Mouse (Mus musculus) ES-E14 (cell line): ENCODE data around the gene Cnot11. TPM values are rescaled to one million over a fixed set of nuclear protein-coding genes. Genes with fewer than 3 reads are reported as not detected.
A peak's percentile ranks its signal among the peaks of the same experiment; 100 is the strongest.

Source experiments
- DNase-seq: peaks from one replicate; pipeline ENCODE4 v3.0.0-alpha.2; 2013; ENCODE audit warnings: low read depth, low spot score
- H3K27ac ChIP-seq: 2 replicates; pipeline ENCODE4 v1.5.1; 2012; ENCODE audit warnings: low read depth, mild to moderate bottlenecking, low read length, moderate library complexity, mixed read lengths; ENCODE audit not compliant: poor library complexity, insufficient read depth, severe bottlenecking
- H3K36me3 ChIP-seq: 2 replicates; pipeline ENCODE4 v1.6.1; 2012; ENCODE audit warnings: mild to moderate bottlenecking, low read length, moderate library complexity, mixed read lengths; ENCODE audit not compliant: control insufficient read depth, poor library complexity, insufficient read depth, severe bottlenecking
- H3K4me1 ChIP-seq, 2 experiments: fragments of 150-350 bp in 1 of 2; sonication (generic) in 1 of 2; 2 replicates each; pipeline ENCODE4 v1.6.1; 2012; ENCODE audit warnings: low read length in 2 of 2, mild to moderate bottlenecking in 1 of 2, mixed read lengths in 1 of 2; ENCODE audit not compliant: control insufficient read depth in 2 of 2, insufficient read depth in 2 of 2, poor library complexity in 1 of 2
- H3K4me3 ChIP-seq, 2 experiments: fragments of 150-350 bp in 1 of 2; sonication (generic) in 1 of 2; 2 replicates each; pipeline ENCODE4 v1.5.1; 2012; ENCODE audit warnings: low read length in 2 of 2, low read depth in 1 of 2, mild to moderate bottlenecking in 1 of 2, mixed read lengths in 1 of 2; ENCODE audit not compliant: insufficient read depth in 1 of 2, poor library complexity in 1 of 2, severe bottlenecking in 1 of 2
- H3K9ac ChIP-seq: 2 replicates; pipeline ENCODE4 v1.6.1; 2012; ENCODE audit warnings: low read depth, mild to moderate bottlenecking, low read length, mixed read lengths; ENCODE audit not compliant: poor library complexity, insufficient read depth, severe bottlenecking
- H3K9me3 ChIP-seq: fragments of 150-350 bp; sonication (generic); 2 replicates; pipeline ENCODE4 v1.6.1; 2012; ENCODE audit warnings: low read depth, mild to moderate bottlenecking, low read length; ENCODE audit not compliant: control insufficient read depth, insufficient read depth
- CHD2 ChIP-seq: IDR thresholded peaks from 2 replicates; pipeline ENCODE4 v1.6.1; 2014; ENCODE audit warnings: mild to moderate bottlenecking, low read depth, low read length, inconsistent platforms
- HCFC1 ChIP-seq: IDR thresholded peaks from 2 replicates; pipeline ENCODE4 v1.6.1; 2012; ENCODE audit warnings: low read length, inconsistent platforms, borderline replicate concordance; ENCODE audit not compliant: insufficient read depth
- MAFK ChIP-seq: IDR thresholded peaks from 2 replicates; pipeline ENCODE4 v1.6.1; 2014; ENCODE audit warnings: mild to moderate bottlenecking, low read depth, low read length, inconsistent platforms; ENCODE audit not compliant: insufficient read depth
- ZC3H11A ChIP-seq: IDR thresholded peaks from 2 replicates; pipeline ENCODE4 v1.6.1; 2012; ENCODE audit warnings: low read depth, mild to moderate bottlenecking, inconsistent platforms, low read length, borderline replicate concordance
- ZNF384 ChIP-seq: IDR thresholded peaks from 2 replicates; pipeline ENCODE4 v1.6.1; 2012; ENCODE audit warnings: low read depth, low read length, inconsistent platforms
- in situ Hi-C, 2 experiments: fragments of 600-800 bp; cut with MboI; formaldehyde crosslinking; loops; one replicate each; pipeline ENCODE4 v1.15.1; 2025; ENCODE audit warnings: low sequenced_read_pairs in 2 of 2, inconsistent platforms in 1 of 2; ENCODE audit not compliant: unreplicated experiment in 2 of 2
- total RNA-seq: library from RNA; depleted of rRNA; stranded (reverse); fragments of 300-350 nt; gene quantifications from 2 replicates; pipeline ENCODE4 v1.2.3, GENCODE M21; 2012

Gene Cnot11
- total RNA-seq, 1 experiment, result 21.7 TPM

DNA sequence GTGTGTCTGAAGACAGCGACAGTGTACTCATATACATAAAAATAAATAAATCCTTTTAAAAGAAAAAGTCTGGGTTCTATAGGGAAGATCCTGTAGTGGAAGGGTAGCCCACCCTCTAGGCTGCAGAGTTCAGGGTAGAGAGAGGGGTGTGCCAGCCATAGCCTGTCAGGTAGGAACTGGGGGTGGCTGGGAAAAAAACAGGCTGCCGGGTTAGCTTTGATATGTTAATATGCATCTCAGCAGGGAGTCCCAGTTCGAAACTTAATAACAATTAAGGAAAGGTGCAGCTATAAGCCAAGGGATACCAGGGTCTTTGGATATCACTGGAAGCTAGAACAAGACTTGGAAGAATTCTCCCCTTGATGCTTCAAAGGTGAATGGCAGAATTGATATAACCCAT lies 875 bp upstream of the Cnot11 start:
- Histone ChIP-seq H3K9ac (no peak overlapping the region), H3K9me3 (no peaks in the 10 kb centered on the region), H3K4me1 (peaks cover 4 to 19% of the 10 kb centered on the region in 2 experiments; a peak in 3 of 4 replicates), H3K4me3 (no peak overlapping the region), H3K36me3 (peaks cover 8% of the 10 kb centered on the region), H3K27ac (no peak overlapping the region)
- DNase-seq, result peak; percentile 72
- in situ Hi-C loops, result no loop called here
- TF ChIP-seq HCFC1 (no peak), CHD2 (no peak), MAFK (no peak), ZC3H11A (no peak), ZNF384 (no peak)

DNA sequence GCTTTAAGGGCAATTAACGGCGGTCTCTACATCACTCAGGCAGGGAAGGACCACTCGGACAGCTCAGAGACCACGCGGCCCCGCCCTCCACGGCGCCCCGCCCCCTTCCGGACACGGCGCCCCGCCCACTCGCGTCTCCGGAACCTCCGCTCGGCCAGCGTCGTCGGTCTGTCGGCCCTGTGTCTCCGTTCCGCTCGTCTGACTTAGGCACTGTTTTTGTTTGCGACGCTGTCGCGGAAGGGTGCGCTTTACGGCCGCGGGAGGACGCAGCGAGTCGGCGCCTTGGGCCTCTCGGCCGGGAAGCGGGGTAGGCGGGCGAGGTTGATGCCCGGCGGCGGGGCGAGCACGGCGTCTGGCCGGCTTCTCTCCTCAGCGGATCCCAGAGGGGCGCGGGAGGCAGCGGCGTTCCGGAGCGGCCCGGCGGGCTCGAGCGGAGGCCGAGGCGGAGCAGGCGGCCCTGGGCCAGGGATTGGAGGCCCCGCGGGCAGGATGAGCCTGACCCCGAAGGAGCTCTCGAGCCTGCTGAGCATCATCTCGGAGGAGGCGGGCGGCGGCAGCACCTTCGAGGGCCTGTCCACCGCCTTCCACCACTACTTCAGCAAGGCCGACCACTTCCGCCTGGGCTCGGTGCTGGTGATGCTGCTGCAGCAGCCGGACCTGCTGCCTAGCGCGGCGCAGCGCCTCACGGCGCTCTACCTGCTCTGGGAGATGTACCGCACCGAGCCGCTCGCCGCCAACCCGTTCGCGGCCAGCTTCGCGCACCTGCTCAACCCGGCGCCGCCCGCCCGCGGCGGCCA lies 921 bp downstream of the Cnot11 start:
- in situ Hi-C loops, result no loop called here
- Histone ChIP-seq H3K36me3 (peaks cover 18% of the 10 kb centered on the region), H3K27ac (peak overlapping the region; percentile 45), H3K9ac (peak overlapping the region; percentile 95), H3K4me3 (peak overlapping the region; percentile 97 to 99), H3K4me1 (peaks cover 4 to 16% of the 10 kb centered on the region in 2 experiments; a peak in 3 of 4 replicates), H3K9me3 (no peaks in the 10 kb centered on the region)
- peak; percentile 97 for DNase-seq
- peak; percentile 66; the same call in 1 of the 2 replicates for TF ChIP-seq HCFC1
- no peak for TF ChIP-seq ZC3H11A
- TF ChIP-seq CHD2, result no peak
- no peak for TF ChIP-seq MAFK
- no peak for TF ChIP-seq ZNF384

DNA sequence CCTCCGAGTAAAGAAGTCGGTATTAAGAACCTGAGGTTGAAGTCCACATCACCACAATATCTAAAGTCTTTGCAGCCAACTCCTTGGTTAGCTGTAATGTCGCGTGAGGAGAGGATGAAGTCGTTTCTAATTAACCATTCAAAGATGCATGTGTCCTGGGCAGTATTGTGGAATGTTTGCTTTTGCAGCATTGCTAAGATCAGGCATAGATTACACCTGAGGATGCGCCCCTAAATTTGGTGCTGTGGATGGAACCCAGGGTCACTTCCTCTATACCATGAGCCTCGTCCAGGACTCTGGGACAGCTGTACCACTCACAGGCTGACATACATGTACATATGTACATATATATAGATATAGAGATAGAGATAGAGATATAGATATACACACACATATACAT lies 1.9 kb downstream of the Cnot11 start:
- Histone ChIP-seq H3K27ac (no peak overlapping the region), H3K36me3 (peaks cover 20% of the 10 kb centered on the region), H3K4me3 (peak overlapping the region; percentile 97 to 99), H3K4me1 (peaks cover 4 to 16% of the 10 kb centered on the region in 2 experiments; a peak in 3 of 4 replicates), H3K9me3 (no peaks in the 10 kb centered on the region), H3K9ac (peak overlapping the region; percentile 59; the same call in 1 of the 2 replicates)
- in situ Hi-C loops, result no loop called here
- no peak for DNase-seq
- TF ChIP-seq ZC3H11A (no peak), CHD2 (no peak), ZNF384 (no peak), MAFK (no peak)

DNA sequence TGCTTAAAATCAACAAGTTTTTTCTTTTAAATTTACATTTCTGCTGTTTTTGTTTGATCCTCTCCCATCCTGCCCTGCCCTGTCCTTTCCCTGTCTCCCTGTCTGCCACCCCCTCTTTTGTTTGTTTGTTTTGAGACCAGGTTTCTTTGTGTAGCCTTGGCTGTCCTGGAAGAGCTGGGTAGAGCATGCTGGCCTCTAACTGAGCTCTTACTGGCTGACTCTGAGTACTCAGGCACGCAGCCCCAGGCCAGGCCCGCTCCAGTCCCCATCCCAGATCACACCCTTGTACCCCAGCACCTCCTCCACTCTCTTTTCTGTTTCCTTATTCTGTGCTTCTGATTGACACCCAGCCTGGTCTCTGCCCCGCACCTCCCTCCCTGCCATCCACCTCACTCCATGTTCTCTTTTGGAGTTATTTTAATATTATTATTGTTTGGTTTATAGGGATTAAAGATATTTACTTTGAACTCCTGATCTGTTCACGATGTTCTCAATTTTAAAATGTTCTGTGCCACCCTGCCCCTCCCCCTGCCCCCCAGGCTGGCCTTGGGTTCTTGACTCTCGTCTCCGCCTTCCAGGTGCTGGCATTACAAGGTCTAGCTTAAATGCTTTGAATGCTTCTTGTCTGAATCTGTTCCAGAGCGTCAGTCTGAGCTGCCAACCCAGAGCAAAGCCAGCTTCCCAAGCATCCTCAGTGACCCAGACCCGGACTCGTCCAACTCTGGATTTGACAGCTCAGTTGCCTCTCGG lies 3.0 kb downstream of the Cnot11 start:
- no peaks in the 10 kb centered on the region for H3K9me3 ChIP-seq
- no peak overlapping the region for H3K9ac ChIP-seq
- H3K4me1 ChIP-seq, result peaks cover 4 to 14% of the 10 kb centered on the region in 2 experiments; a peak in 3 of 4 replicates
- no peak overlapping the region for H3K27ac ChIP-seq
- DNase-seq, result no peak
- in situ Hi-C loops, result no loop called here
- H3K4me3 ChIP-seq, result no peak overlapping the region
- peaks cover 24% of the 10 kb centered on the region for H3K36me3 ChIP-seq
- no peak for TF ChIP-seq ZC3H11A
